Mouse (Mus musculus) limb, embryonic 13.5 days (tissue): ENCODE results near the gene Orai2. TPM values are rescaled to one million over a fixed set of nuclear protein-coding genes. Genes with fewer than 3 reads are reported as not detected.
A peak's percentile ranks its signal among the peaks of the same experiment; 100 is the strongest.
"Not testable (repeated sequence)": the region's sequence is repeated elsewhere in the genome, so short reads cannot be mapped to it uniquely, and the experiment has no call there.

Experiments
- ATAC-seq: fragments of 200-750 bp; cut with Nextera tagmentation; 2 replicates; pipeline ENCODE4 v1.8.0; 2017; ENCODE audit warnings: low read depth, moderate number of reproducible peaks, moderate TSS enrichment; ENCODE audit not compliant: low FRiP score
- H3K27ac ChIP-seq: fragments of 300-500 bp; sonication (generic); 2 replicates; pipeline ENCODE4 v1.5.1; 2015; ENCODE audit warnings: inconsistent platforms, mild to moderate bottlenecking, moderate library complexity
- H3K27me3 ChIP-seq: fragments of 300-500 bp; sonication (generic); 2 replicates; pipeline ENCODE4 v1.6.1; 2015; ENCODE audit warnings: mild to moderate bottlenecking, inconsistent platforms
- H3K36me3 ChIP-seq: fragments of 300-500 bp; sonication (generic); 2 replicates; pipeline ENCODE4 v1.6.1; 2015; ENCODE audit warnings: inconsistent platforms, mild to moderate bottlenecking, moderate library complexity
- H3K4me1 ChIP-seq: fragments of 300-500 bp; sonication (generic); 2 replicates; pipeline ENCODE4 v1.6.1; 2015; ENCODE audit warnings: inconsistent platforms
- H3K4me2 ChIP-seq: fragments of 300-500 bp; sonication (generic); replicated peaks from 2 replicates; pipeline ENCODE4 v1.6.1; 2015; ENCODE audit warnings: inconsistent platforms, mild to moderate bottlenecking, moderate library complexity
- H3K4me3 ChIP-seq: fragments of 300-500 bp; sonication (generic); 2 replicates; pipeline ENCODE4 v1.5.1; 2015; ENCODE audit warnings: moderate library complexity, mild to moderate bottlenecking, inconsistent platforms
- H3K9ac ChIP-seq: fragments of 300-500 bp; sonication (generic); 2 replicates; pipeline ENCODE4 v1.6.1; 2015; ENCODE audit warnings: mild to moderate bottlenecking, inconsistent platforms
- H3K9me3 ChIP-seq: fragments of 300-500 bp; sonication (generic); 2 replicates; pipeline ENCODE4 v1.6.1; 2016; ENCODE audit warnings: inconsistent platforms
- WGBS: fragments of 180-500 bp; shearing (Covaris S2); methylation state at CpG from one replicate; pipeline ENCODE4 v1.1.7; 2015; 5-methylcytosine and 5-hydroxymethylcytosine counted together
- microRNA-seq: library from miRNA; unstranded; fragments of <30 nt; microRNA quantifications from one replicate; pipeline ENCODE4, GENCODE M21; 2016
- polyA plus RNA-seq: library from polyadenylated mRNA; unstranded; fragments of >200 nt; fragmentation: Nextera tagmentation; extraction: Ambion mirVana; gene quantifications from 2 replicates; pipeline ENCODE4 v1.2.1, GENCODE M21; 2015

Orai2 gene
- polyA plus RNA-seq, 1 experiment from 2014 or later, result 11.9 TPM

DNA sequence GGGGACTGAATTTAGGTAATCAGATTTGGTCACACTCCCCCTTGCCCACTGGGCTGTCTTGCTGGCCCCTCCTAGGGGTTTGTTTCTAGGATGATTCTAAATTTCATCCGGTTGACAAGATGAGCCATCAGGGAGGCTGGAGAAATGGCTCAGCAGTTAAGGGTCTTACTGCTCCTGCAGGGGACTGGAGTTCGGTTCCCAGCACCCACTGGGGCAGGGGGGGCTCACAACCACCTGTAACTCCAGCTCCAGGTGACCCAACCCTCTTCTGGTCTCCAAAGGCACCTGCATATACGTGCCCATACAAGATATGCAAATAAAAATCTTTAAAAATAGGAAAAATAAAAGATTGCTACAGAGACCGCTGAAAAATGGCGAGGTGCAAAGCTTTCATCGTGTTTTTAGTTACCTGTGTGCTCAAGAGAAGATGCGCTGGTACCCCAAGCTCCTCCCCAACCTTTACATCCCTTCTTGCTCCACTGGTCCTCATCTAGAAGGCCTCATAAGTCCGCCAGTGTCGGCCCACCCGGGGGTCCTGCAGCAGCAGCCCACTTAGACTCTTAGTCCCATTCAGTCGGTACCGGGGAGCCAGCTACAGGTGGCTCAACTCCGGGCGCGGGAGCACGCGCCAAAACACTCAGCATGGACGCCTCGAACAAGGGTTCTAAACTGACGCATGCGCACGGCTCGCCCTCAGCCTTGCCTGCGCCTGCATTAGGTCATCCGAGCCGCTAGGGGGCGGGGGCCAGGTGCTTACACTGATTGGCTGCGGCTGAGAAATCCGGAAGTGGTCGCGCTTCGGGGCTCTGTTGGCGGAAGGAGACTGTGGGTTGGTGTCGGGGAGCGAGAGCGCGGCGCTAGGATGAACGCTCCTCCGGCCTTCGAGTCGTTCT, 54.4 kb downstream of the Orai2 start, which contains the start of gene Polr2j:
TSS of gene Polr2j (plus strand) at position 741 of the 893 bp plus-strand sequence.
- Histone ChIP-seq H3K27ac (peak within 1 kb of the TSS; percentile 56; the same call in 1 of the 2 replicates), H3K9ac (peak within 1 kb of the TSS; percentile 89), H3K9me3 (no peaks in the 10 kb centered on the region), H3K4me3 (peak within 1 kb of the TSS; percentile 89), H3K27me3 (no peaks in the 10 kb centered on the region), H3K36me3 (peaks cover 28% of the 10 kb centered on the region), H3K4me2 (peak within 1 kb of the TSS; percentile 96), H3K4me1 (peaks cover 21% of the 10 kb centered on the region)
- 3% methylated on average over 42 of the region's 42 CpGs for WGBS
- peak; percentile 97 for ATAC-seq

DNA sequence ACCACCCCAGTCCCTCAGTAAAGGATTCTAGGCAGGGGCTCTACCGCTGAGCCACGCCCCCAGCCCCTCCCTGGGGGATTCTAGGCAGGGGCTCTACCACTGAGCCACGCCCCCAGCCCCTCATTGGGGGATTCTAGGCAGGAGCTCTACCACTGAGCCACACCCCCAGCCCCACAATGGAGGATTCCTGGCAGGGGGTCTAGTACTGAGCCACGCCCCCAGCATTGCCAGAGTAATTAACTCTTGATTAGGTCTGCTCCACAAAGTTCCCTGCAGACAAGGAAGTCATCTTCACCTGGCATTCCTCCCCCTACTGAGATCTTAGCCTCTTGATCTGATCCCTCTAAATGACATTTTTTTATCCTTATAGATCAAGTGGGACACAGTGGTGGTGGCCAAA, 57.0 kb downstream of the Orai2 start:
- not testable (repeated sequence) for H3K4me2 ChIP-seq, H3K27ac ChIP-seq, ATAC-seq, H3K36me3 ChIP-seq, H3K4me3 ChIP-seq, H3K9me3 ChIP-seq, H3K27me3 ChIP-seq, H3K9ac ChIP-seq
- peaks cover 21% of the 10 kb centered on the region for H3K4me1 ChIP-seq
- 32% methylated on average over 4 of the region's 4 CpGs for WGBS

GRCm38 (mm10) chr5:136109042-136109441, 61.5 kb downstream of the Orai2 start:
- Histone ChIP-seq H3K4me1 (no peaks in the 10 kb centered on the region), H3K4me3 (no peak overlapping the region), H3K9ac (no peak overlapping the region), H3K4me2 (no peak overlapping the region), H3K27me3 (peaks cover 12% of the 10 kb centered on the region), H3K36me3 (peaks cover 6% of the 10 kb centered on the region), H3K9me3 (0 out of 2 replicates have a peak, but pooled peaks cover 6% of the 10 kb centered on the region), H3K27ac (no peak overlapping the region)
- no peak for ATAC-seq
- WGBS, result 82% methylated on average over 3 of the region's 3 CpGs

DNA sequence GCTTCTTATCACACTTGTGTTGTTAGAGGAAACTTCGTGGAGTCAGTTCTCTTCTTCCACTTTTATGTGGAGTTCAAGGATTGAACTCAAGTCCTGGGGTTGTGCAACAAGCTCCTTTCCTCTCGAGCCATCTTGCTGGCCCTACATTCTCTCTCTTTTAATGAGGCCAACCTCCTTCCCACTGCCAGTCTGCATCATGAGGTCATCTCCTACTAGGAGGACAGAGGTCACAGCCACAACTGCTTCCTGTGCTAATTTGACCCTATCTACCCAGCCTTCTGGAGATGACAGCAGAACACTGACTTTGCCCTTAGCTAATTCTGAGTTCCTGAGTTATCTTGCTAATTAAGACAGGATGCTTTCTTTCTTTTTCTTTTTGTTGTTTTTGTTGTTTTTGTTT, 62.0 kb downstream of the Orai2 start:
- 53% methylated on average over 2 of the region's 2 CpGs for WGBS
- H3K4me2 ChIP-seq, result no peak overlapping the region
- H3K36me3 ChIP-seq, result peaks cover 10% of the 10 kb centered on the region
- H3K27ac ChIP-seq, result no peak overlapping the region
- no peak overlapping the region for H3K4me3 ChIP-seq
- ATAC-seq, result no peak
- H3K9ac ChIP-seq, result no peak overlapping the region
- 0 out of 2 replicates have a peak, but pooled peaks cover 6% of the 10 kb centered on the region for H3K9me3 ChIP-seq
- H3K27me3 ChIP-seq, result peaks cover 12% of the 10 kb centered on the region
- no peaks in the 10 kb centered on the region for H3K4me1 ChIP-seq

DNA sequence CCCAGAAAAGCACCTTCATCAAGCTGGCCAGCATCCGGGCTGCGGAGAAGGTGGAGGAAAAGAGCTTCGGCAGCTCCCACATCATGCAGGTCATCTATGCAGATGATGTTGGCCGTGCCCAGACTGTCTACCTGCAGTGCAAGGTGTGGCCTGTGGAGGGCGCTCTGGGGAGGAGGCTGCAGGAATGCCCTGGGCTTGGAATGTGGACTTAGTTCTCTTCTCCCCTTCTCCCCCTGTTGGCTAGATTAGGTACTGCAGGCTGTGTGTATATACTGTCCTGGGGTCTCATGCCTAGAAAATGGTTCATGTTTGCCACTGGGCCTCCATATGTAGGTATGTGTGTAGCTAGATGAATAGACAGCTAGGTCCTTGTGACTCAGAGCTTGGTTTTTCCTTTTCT, 66.0 kb downstream of the Orai2 start:
- ATAC-seq, result no peak
- H3K4me1 ChIP-seq, result peaks cover 9% of the 10 kb centered on the region
- H3K4me3 ChIP-seq, result no peak overlapping the region
- no peak overlapping the region for H3K27ac ChIP-seq
- H3K9me3 ChIP-seq, result 0 out of 2 replicates have a peak, but pooled peaks cover 6% of the 10 kb centered on the region
- WGBS, result 92% methylated on average over 5 of the region's 5 CpGs
- peaks cover 12% of the 10 kb centered on the region for H3K36me3 ChIP-seq
- no peak overlapping the region for H3K9ac ChIP-seq
- no peak overlapping the region for H3K4me2 ChIP-seq
- H3K27me3 ChIP-seq, result peaks cover 32% of the 10 kb centered on the region

GRCm38 (mm10) chr5:136102099-136102820, 68.3 kb downstream of the Orai2 start:
- ATAC-seq, result peak; percentile 71; the same call in 1 of the 2 replicates
- H3K9ac ChIP-seq, result peak overlapping the region; percentile 59

DNA sequence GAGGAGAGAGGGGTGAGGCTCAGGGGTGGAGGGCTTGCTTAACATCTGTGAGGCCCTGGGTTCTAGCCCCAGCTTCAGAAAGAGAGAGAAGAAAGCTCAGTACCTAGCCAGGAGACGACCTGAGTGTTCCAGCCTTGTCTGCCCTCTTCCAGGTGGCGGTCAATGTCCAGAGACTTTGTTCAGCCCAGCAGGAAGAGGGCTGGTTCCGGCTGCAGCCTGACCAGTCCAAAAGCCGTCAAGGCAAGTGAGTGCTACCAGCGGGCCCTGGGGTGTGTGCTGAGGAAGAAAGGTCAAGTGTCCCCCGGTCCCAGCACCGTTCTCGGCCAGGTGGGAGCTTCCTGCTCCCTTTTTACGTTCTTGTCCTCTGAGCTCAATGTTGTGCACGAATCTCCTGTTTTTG, 72.0 kb downstream of the Orai2 start:
- Histone ChIP-seq H3K4me2 (no peak overlapping the region), H3K36me3 (peaks cover 3% of the 10 kb centered on the region; the same call in 1 of the 2 replicates), H3K27ac (no peak overlapping the region), H3K9ac (no peak overlapping the region), H3K9me3 (no peaks in the 10 kb centered on the region), H3K4me3 (no peak overlapping the region), H3K27me3 (peaks cover 21% of the 10 kb centered on the region), H3K4me1 (peaks cover 9% of the 10 kb centered on the region)
- ATAC-seq, result no peak
- WGBS, result 79% methylated on average over 10 of the region's 10 CpGs

More at GRCm38 (mm10) chr5:136102099-136102820, 68.3 kb downstream of the Orai2 start:
- H3K27ac ChIP-seq, result no peak overlapping the region
- peaks cover 31% of the 10 kb centered on the region for H3K27me3 ChIP-seq
- H3K4me3 ChIP-seq, result peak overlapping the region; percentile 37
- H3K36me3 ChIP-seq, result peaks cover 12% of the 10 kb centered on the region
- H3K4me2 ChIP-seq, result peak overlapping the region; percentile 66
- WGBS, result 5% methylated on average over 41 of the region's 41 CpGs
- H3K4me1 ChIP-seq, result peaks cover 9% of the 10 kb centered on the region
- 0 out of 2 replicates have a peak, but pooled peaks cover 6% of the 10 kb centered on the region for H3K9me3 ChIP-seq

Small RNA genes lying within 50 kb of the gene (microRNA-seq; reads per million reads assigned to microRNA genes)
- not detected for gene Mir7035

Other genes starting within 250 kb of the Orai2 start
- 155 and 168 TPM in 2 replicates for gene Ywhag, start 236.1 kb downstream of the Orai2 start, polyA plus RNA-seq
- gene Ssc4d, start 196.2 kb downstream of the Orai2 start, polyA plus RNA-seq, result 4.4 and 4.5 TPM in 2 replicates
- gene Zp3, start 190.6 kb downstream of the Orai2 start, polyA plus RNA-seq, result 0.22 and 0.47 TPM in 2 replicates
- gene Dtx2, start 175.9 kb downstream of the Orai2 start, polyA plus RNA-seq, result 35.2 and 37.9 TPM in 2 replicates
- 0.14 and 0.15 TPM in 2 replicates for gene Upk3b, start 132.2 kb downstream of the Orai2 start, polyA plus RNA-seq
- gene Upk3bl, start 116.2 kb downstream of the Orai2 start, polyA plus RNA-seq, result 2.2 and 3.5 TPM in 2 replicates
- 17.0 and 18.5 TPM in 2 replicates for gene Rasa4, start 86.8 kb downstream of the Orai2 start, polyA plus RNA-seq
- gene Polr2j, start 54.1 kb downstream of the Orai2 start, polyA plus RNA-seq, result 233 and 254 TPM in 2 replicates
- 44.6 and 45.4 TPM in 2 replicates for gene Lrwd1, start 34.6 kb downstream of the Orai2 start, polyA plus RNA-seq
- gene Alkbh4, start 34.6 kb downstream of the Orai2 start, polyA plus RNA-seq, result 28.0 and 29.7 TPM in 2 replicates
- 55.3 and 60.1 TPM in 2 replicates for gene Prkrip1, start 28.2 kb upstream of the Orai2 start, polyA plus RNA-seq
- 9.6 and 10.8 TPM in 2 replicates for gene Sh2b2, start 75.8 kb upstream of the Orai2 start, polyA plus RNA-seq